Mouse (Mus musculus) left cerebral cortex, adult 11 months (tissue): Measurements from ENCODE around the gene Snrpb.

Experiments used
- DNase-seq: peaks from one replicate; pipeline ENCODE4 v3.0.0; 2022; ENCODE audit warnings: low spot score

Snrpb gene

GRCm38 (mm10) chr2:130143011-130143410 is 36.2 kb downstream of the Snrpb start:
- DNase-seq = no peak

- no peak for DNase-seq
Observed at GRCm38 (mm10) chr2:130129687-130130086, 49.5 kb downstream of the Snrpb start.

GRCm38 (mm10) chr2:130126073-130126472 is 53.1 kb downstream of the Snrpb start:
- no peak for DNase-seq

- no peak for DNase-seq
Observed at GRCm38 (mm10) chr2:130125279-130126059, 53.7 kb downstream of the Snrpb start.
